Mouse (Mus musculus) adrenal gland, postnatal 25 days (tissue): ENCODE measurements around the gene Appl1. TPM values are rescaled to one million over a fixed set of nuclear protein-coding genes. Genes with fewer than 3 reads are reported as not detected.

Experiments used
- DNase-seq: peaks from one replicate; pipeline ENCODE4 v3.0.0; 2021; ENCODE audit warnings: mixed read lengths
- long read RNA-seq: library from polyadenylated mRNA; stranded (forward); transcript quantifications from one replicate; pipeline ENCODE4 v2.0.0, GENCODE M21; 2021
- total RNA-seq: library from RNA; stranded (reverse); gene quantifications from 2 replicates; pipeline ENCODE4 v1.2.3, GENCODE M21; 2021

Appl1 gene
- 45.2 and 49.5 TPM in 2 replicates for total RNA-seq
- long read RNA-seq, full-length matches to known transcripts: 16 of 38 reads
- long read RNA-seq, partial matches to known transcripts: 7 of 38 reads
- long read RNA-seq, other reads (novel, unspliced or antisense): 15 of 38 reads

- DNase-seq: no peak
Observed at GRCm38 (mm10) chr14:26971106-26971789, at the start of gene Appl1. Gene Appl1 (minus strand): TSS chr14:26971232.

- DNase-seq: peak; percentile 62
Observed at GRCm38 (mm10) chr14:27019850-27020249, 48.8 kb upstream of the Appl1 start.

GRCm38 (mm10) chr14:27017936-27018335 lies 46.9 kb upstream of the Appl1 start:
- no peak for DNase-seq

- no peak for DNase-seq
Observed at GRCm38 (mm10) chr14:27013658-27014057, 42.6 kb upstream of the Appl1 start.

- DNase-seq: no peak
Observed at GRCm38 (mm10) chr14:27011561-27011960, 40.5 kb upstream of the Appl1 start.

GRCm38 (mm10) chr14:27005937-27006336 lies 34.9 kb upstream of the Appl1 start:
- DNase-seq: no peak

- DNase-seq: peak; percentile 44
Observed at GRCm38 (mm10) chr14:27004906-27005305, 33.9 kb upstream of the Appl1 start.

GRCm38 (mm10) chr14:27000386-27000785 lies 29.4 kb upstream of the Appl1 start:
- DNase-seq: no peak

GRCm38 (mm10) chr14:26996257-26996656 lies 25.2 kb upstream of the Appl1 start:
- no peak for DNase-seq

- peak; percentile 17 for DNase-seq
Observed at GRCm38 (mm10) chr14:26994211-26994741, 23.2 kb upstream of the Appl1 start, which contains the start of gene Hesx1. Gene Hesx1 (plus strand): TSS chr14:26994416.

GRCm38 (mm10) chr14:26993427-26993826 lies 22.4 kb upstream of the Appl1 start:
- DNase-seq: no peak

- no peak for DNase-seq
Observed at GRCm38 (mm10) chr14:26991622-26992021, 20.6 kb upstream of the Appl1 start.

- no peak for DNase-seq
Observed at GRCm38 (mm10) chr14:26988694-26989093, 17.7 kb upstream of the Appl1 start.

- peak; percentile 32 for DNase-seq
Observed at GRCm38 (mm10) chr14:26982150-26982530, 11.1 kb upstream of the Appl1 start.

- no peak for DNase-seq
Observed at GRCm38 (mm10) chr14:26981494-26982149, 10.6 kb upstream of the Appl1 start.

- no peak for DNase-seq
Observed at GRCm38 (mm10) chr14:26981021-26981420, 10.0 kb upstream of the Appl1 start.

GRCm38 (mm10) chr14:26979808-26980207 lies 8.8 kb upstream of the Appl1 start:
- no peak for DNase-seq

GRCm38 (mm10) chr14:26977500-26977899 lies 6.5 kb upstream of the Appl1 start:
- no peak for DNase-seq

GRCm38 (mm10) chr14:26976212-26976611 lies 5.2 kb upstream of the Appl1 start:
- peak; percentile 18 for DNase-seq

- peak; percentile 48 for DNase-seq
Observed at GRCm38 (mm10) chr14:26975490-26975889, 4.5 kb upstream of the Appl1 start.

GRCm38 (mm10) chr14:26973089-26973488 lies 2.1 kb upstream of the Appl1 start:
- no peak for DNase-seq

GRCm38 (mm10) chr14:26970439-26970932 lies 546 bp downstream of the Appl1 start:
- peak; percentile 100 for DNase-seq

- DNase-seq: peak; percentile 45
Observed at GRCm38 (mm10) chr14:26969856-26970407, 1.1 kb downstream of the Appl1 start.
